Mouse (Mus musculus) left cerebral cortex, adult 8-10 months (tissue): ENCODE data around the gene Ifnk. TPM values are rescaled to one million over a fixed set of nuclear protein-coding genes. Genes with fewer than 3 reads are reported as not detected.
A peak's percentile ranks its signal among the peaks of the same experiment; 100 is the strongest.

Source experiments
- DNase-seq, 2 experiments: peaks; one replicate each; pipeline ENCODE4 v3.0.0; 2022; ENCODE audit warnings: low spot score in 2 of 2
- total RNA-seq, 4 experiments: library from RNA; stranded (reverse); gene quantifications; 2 replicates each; pipeline ENCODE4 v1.2.4; 2022

Ifnk gene
- total RNA-seq, 4 experiments from 2014 or later, result not detected

GRCm38 (mm10) chr4:35187617-35188326 lies 35.9 kb downstream of the Ifnk start:
- no peak for DNase-seq

DNA sequence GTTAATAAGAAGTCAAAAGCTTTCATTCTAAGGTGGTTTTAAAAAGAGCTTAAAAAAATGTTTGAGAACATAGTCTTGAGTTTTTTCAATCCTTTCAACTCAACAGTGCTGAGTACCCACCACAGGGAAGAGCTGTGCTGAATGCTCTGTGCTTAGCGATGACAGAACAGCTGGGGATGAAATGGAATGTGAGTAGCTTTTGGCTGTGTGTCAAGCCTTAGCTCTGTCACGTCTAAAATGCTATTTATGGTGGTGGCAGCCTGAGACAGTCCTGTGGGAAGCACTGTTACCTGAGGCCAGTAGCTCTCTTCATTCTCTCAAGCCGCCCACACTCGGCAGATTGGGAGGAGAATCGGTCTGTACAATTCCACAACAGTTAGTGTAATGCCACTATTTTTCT lies 37.9 kb downstream of the Ifnk start:
- DNase-seq, result peak in 1 of 2 experiments; percentile 55

- no peak for DNase-seq
Measured at GRCm38 (mm10) chr4:35192725-35193124, 40.9 kb downstream of the Ifnk start.

GRCm38 (mm10) chr4:35201700-35202099 lies 49.8 kb downstream of the Ifnk start:
- no peak for DNase-seq

Other genes with a start within 250 kb of the Ifnk start
- 1 to 10 TPM; 6.3 to 8.9 (median 7.7) TPM for gene Mob3b, start 5.4 kb downstream of the Ifnk start, total RNA-seq
- gene C9orf72, start 74.1 kb downstream of the Ifnk start, total RNA-seq, result 10 to 100 TPM; 23.3 to 27.3 (median 25.7) TPM